Mouse (Mus musculus): ENCODE data around the gene Rpn2. TPM values are rescaled to one million over a fixed set of nuclear protein-coding genes. Genes with fewer than 3 reads are reported as not detected.

Rpn2 gene
- total RNA-seq, 2 experiments from 2014 or later, result 124 to 128 TPM

Other genes starting within 250 kb of the Rpn2 start
- 10 to 100 TPM; 20.0 to 26.0 TPM for gene Soga1, start 199.8 kb upstream of the Rpn2 start, total RNA-seq (2021)
- gene Tldc2, start 192.0 kb upstream of the Rpn2 start, total RNA-seq (2021), result not detected
- 10 to 100 TPM; 10.3 to 12.7 TPM for gene Samhd1, start 143.8 kb upstream of the Rpn2 start, total RNA-seq (2021)
- gene Rbl1, start 74.5 kb upstream of the Rpn2 start, total RNA-seq (2021), result 1 to 10 TPM; 1.2 to 2.1 TPM
- 1 to 10 TPM; 1.8 to 1.9 TPM for gene Mroh8, start 532 bp downstream of the Rpn2 start, total RNA-seq (2021)
- not detected for gene Ghrh, start 68.5 kb downstream of the Rpn2 start, total RNA-seq (2021)
- 10 to 100 TPM; 65.5 to 67.4 TPM for gene Manbal, start 88.6 kb downstream of the Rpn2 start, total RNA-seq (2021)
- 100 to 1,000 TPM; 130 to 131 TPM for gene Src, start 139.4 kb downstream of the Rpn2 start, total RNA-seq (2021)